Mouse (Mus musculus) left cerebral cortex, adult 11 months (tissue): Measurements from ENCODE around the gene Bloc1s6.

ENCODE experiments used
- DNase-seq: peaks from one replicate; pipeline ENCODE4 v3.0.0; 2022; ENCODE audit warnings: low spot score

The Bloc1s6 gene

DNA sequence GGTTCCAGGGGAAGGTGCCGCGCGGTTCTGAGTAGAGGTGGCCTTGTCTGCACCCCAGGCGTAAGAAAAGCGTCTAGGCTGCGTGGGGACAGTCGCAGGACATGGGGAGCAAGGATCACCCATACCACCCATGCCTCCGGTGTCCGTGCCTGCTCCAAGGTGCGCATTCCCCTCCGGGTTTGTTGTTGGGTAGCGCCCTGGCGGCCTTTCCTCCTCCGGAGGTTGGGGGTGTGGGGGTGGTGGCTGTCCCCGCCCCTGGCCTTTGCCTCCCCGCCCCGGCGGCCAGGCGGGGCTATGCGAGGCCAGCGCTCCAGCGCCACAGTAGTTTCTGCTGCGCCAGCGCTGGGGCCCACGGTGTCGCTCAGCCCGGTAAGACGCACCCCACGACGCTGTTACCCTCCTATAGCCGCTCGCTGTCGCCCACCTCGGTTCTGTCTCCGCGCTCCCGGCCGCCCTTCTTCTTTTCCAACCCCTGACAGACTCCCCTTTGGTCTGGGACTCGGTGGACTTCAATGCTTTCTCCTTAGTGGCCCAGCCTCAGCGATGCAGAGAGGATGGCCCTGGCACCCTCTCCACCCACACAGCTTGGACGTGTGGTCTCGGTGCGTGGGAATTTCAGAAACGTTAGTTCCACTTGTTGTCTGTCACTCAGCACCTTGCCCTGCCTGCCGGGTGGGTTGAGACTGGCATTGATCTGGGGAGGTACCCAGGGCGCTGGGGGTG lies 26.9 kb downstream of the Bloc1s6 start, which contains the start of gene Sqor:
TSS of gene Sqor (plus strand) at position 167 of the 723 bp plus-strand sequence.
- DNase-seq = no peak

- no peak for DNase-seq
Observed at GRCm38 (mm10) chr2:122765794-122766145, 27.5 kb downstream of the Bloc1s6 start.

DNA sequence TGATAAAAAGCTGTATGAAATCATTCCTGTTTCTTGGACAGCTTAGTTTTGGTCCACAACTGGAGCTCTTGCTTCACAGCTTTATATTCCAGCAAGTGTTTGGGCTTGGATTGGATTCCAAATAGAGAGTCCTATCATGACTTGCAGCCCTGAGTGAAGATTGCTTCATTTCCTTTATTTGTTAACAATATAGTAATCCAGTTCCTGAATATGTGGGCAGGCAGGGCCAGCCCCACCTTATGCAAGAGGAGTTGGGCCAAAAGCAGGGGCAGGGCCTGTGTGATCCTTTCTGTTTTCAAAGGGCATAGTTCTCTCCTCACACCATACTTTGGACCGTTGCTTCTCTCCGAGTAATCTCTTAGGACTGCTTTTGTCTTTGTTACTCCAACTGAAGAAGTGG lies 32.7 kb downstream of the Bloc1s6 start:
- no peak for DNase-seq

DNA sequence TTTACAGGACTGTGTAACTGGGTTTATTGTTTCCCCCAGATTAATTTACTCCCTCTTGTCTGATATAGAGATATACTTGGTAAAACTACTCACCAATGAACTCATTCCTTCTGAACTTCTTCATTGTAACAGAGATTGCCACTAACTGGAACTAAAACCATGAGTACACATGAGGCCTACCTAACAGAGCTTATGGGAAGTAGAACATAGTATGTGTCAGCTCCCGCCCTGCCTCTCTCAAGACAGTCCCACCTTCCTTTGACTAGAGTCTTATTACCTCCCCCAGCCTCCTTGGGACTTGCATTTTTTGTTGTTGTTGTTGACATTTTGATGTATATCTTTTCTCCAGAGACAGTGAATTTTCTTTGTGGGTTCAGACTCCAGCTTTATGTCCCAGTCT lies 34.6 kb downstream of the Bloc1s6 start:
- no peak for DNase-seq

DNA sequence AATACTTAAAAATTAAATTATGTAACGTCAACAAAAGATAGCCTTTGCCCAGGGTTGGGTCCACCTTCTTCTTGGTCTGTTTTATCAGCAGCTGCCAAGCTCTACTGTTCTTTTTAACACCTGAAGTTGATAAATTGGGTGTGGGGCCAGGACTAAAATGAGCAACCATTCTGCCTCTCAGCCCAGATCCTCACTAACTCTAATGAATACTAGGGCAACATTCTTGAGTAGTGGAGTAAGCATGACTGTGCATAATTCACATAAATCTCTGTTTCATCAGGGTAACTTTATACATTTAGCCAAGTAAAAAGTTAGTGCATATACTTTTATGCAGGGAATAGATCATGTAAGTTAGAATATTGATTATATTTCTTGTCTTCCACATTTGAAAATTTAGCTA lies 37.2 kb downstream of the Bloc1s6 start:
- DNase-seq = no peak

DNA sequence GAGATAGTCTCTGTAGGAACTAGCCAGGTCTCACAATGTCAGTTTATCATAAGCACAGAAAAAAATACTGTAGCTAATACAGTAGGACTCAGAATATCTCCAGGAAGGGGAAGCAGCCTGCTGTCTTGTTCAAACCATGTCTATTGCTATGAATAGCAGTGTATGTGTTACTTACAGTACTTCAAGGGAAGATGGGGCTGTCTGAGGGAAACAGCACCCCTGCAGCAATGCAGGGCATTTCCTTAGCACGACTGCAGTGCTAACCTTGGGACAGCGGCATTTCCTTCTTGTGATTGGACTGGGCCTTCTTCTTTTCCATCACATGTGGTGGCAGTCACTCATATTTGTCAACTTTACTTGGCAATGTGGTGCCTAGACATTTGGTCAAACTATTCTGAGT lies 38.5 kb downstream of the Bloc1s6 start:
- no peak for DNase-seq

GRCm38 (mm10) chr2:122779967-122780366 lies 41.7 kb downstream of the Bloc1s6 start:
- no peak for DNase-seq

DNA sequence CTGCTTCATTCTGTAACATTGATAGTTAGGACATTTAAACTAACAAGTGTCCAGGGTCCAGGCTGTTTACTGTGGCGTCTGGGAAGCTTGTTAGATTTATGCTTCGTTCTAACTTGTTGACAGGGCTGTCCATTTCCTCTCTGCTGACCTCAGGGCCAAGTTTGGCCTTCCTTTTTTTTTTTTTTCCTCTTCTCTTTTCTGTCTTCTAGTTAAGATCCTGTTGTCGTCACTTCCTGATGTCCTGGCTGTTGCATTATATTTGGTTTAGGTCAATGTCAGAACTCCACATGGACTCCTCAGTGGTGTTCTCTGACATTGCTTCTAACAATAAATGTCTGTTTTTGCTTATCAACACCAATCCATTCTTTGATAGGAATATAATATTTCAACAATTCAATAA lies 42.1 kb downstream of the Bloc1s6 start:
- DNase-seq = no peak

DNA sequence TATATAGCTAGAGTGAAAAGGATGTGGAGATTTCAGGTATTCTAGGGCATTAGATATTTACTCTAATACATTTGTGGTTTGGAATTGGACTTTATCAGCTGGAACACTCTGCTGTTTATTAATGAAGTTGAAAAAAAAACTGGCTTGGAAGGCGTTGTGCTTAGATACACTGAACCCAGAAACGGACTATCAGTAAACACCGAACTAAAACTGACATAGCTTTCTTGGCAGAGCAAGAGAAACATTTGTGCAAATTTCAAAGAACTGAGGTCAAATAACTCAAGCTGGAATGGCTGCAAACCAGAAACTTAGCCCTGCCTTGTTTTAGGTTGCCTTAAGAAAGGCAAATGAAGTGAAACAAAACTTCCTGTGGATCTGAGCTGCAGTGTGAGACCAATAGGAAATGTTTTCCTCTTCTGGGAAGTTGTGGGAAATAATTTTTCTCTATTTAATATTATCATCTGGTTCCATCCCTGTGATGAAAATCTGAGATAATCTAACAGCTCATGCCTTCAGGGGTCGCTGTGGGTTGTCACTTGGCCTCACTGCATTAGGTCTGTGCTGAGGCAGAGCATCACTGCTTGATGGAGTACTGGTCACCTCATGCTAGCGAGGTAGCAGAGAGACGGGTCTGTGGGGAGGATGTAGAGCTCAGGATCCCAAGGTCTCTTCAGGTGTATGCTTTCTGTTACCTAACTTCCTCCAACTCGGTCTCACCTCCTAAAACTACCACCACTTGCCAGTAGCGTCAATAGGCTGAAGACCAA lies 43.5 kb downstream of the Bloc1s6 start:
- DNase-seq = no peak

- no peak for DNase-seq
Observed at GRCm38 (mm10) chr2:122783730-122784129, 45.4 kb downstream of the Bloc1s6 start.

GRCm38 (mm10) chr2:122784701-122785100 lies 46.4 kb downstream of the Bloc1s6 start:
- DNase-seq = no peak

- no peak for DNase-seq
Observed at GRCm38 (mm10) chr2:122786167-122786566, 47.9 kb downstream of the Bloc1s6 start.

GRCm38 (mm10) chr2:122789311-122789710 lies 51.0 kb downstream of the Bloc1s6 start:
- no peak for DNase-seq

- no peak for DNase-seq
Observed at GRCm38 (mm10) chr2:122789730-122790129, 51.4 kb downstream of the Bloc1s6 start.
